In genomic region chr1:37207743-37208142, GRCm38 (mm10) we compare ENCODE assay signal across 23 mouse cellular contexts. TPM values are rescaled to one million over a fixed set of nuclear protein-coding genes. Genes with fewer than 3 reads are reported as not detected.
"Had no signal": no experiment of that assay in that cellular context is flagged by ENCODE, and none has a peak within 500 bp of the region (broad histone marks: within the 10 kb centered on the region; RNA-seq: fewer than 3 reads in every experiment).

No protein-coding gene starts in this region.

- H3K4me1 ChIP-seq: intestine, embryonic 15.5 days; limb, embryonic 15.5 days; lung, embryonic 15.5 days; megakaryocyte, embryonic 14.5 days; midbrain, embryonic 10.5 days; midbrain, embryonic 13.5 days; neural tube, embryonic 13.5 days; stomach, embryonic 15.5 days had no signal

- H3K36me3 ChIP-seq: intestine, embryonic 15.5 days; limb, embryonic 15.5 days; lung, embryonic 15.5 days; midbrain, embryonic 10.5 days; midbrain, embryonic 13.5 days; neural tube, embryonic 13.5 days; stomach, embryonic 15.5 days had no signal

- H3K4me2 ChIP-seq: intestine, embryonic 15.5 days; limb, embryonic 15.5 days; liver, embryonic 11.5 days; lung, embryonic 15.5 days; midbrain, embryonic 13.5 days; neural tube, embryonic 13.5 days; stomach, embryonic 15.5 days had no signal

- ATAC-seq: intestine, embryonic 15.5 days; liver, postnatal 0 days; midbrain, embryonic 13.5 days; midbrain, embryonic 16.5 days had no signal

- H3K9ac ChIP-seq: intestine, embryonic 15.5 days; limb, embryonic 15.5 days; liver, embryonic 14.5 days; liver, postnatal 0 days; lung, embryonic 15.5 days; midbrain, embryonic 13.5 days; neural tube, embryonic 13.5 days; stomach, embryonic 15.5 days had no signal

- H3K27ac ChIP-seq: intestine, embryonic 15.5 days; layer of hippocampus, adult 2 months; limb, embryonic 15.5 days; liver, embryonic 14.5 days; lung, embryonic 15.5 days; midbrain, embryonic 10.5 days; midbrain, embryonic 13.5 days; neural tube, embryonic 13.5 days; stomach, embryonic 15.5 days had no signal

- H3K27me3 ChIP-seq: intestine, embryonic 15.5 days; limb, embryonic 15.5 days; lung, embryonic 15.5 days; megakaryocyte, embryonic 14.5 days; midbrain, embryonic 13.5 days; neural tube, embryonic 13.5 days; stomach, embryonic 15.5 days had no signal

- H3K4me3 ChIP-seq: intestine, embryonic 15.5 days; layer of hippocampus, adult 2 months; limb, embryonic 15.5 days; lung, embryonic 15.5 days; megakaryocyte, embryonic 14.5 days; midbrain, embryonic 10.5 days; midbrain, embryonic 13.5 days; myocyte; neural tube, embryonic 13.5 days; stomach, embryonic 15.5 days had no signal

- DNase-seq: kidney, adult 11 months; kidney, adult 9 months; kidney, postnatal 10 days; kidney, postnatal 36 days; liver, postnatal 0 days; retina, postnatal 1 day; right cerebral cortex, postnatal 25 days; spleen, adult 18-20 months; thymus, postnatal 25 days had no signal

- H3K9me3 ChIP-seq: intestine, embryonic 15.5 days; limb, embryonic 15.5 days; lung, embryonic 15.5 days; midbrain, embryonic 10.5 days; midbrain, embryonic 13.5 days; neural tube, embryonic 13.5 days; stomach, embryonic 15.5 days had no signal

RNA-seq across cellular contexts. Expression of gene Cnga3, which starts 6.5 kb away (rescaled TPM):
- polyA plus RNA-seq: limb, embryonic 11.5 days; limb, embryonic 15.5 days; liver, embryonic 11.5 days; liver, embryonic 14.5 days; liver, postnatal 0 days; lung, embryonic 15.5 days; midbrain, embryonic 10.5 days; myocyte; neural tube, embryonic 13.5 days had no signal
